Mouse (Mus musculus) spleen, adult 2 months (tissue): ENCODE data around the gene Taar8b. TPM values are rescaled to one million over a fixed set of nuclear protein-coding genes. Genes with fewer than 3 reads are reported as not detected.

Experiments
- DNase-seq, 2 experiments: peaks; one replicate each; pipeline versions ENCODE4 v3.0.0 to v3.0.0-alpha.2; 2012 to 2021; ENCODE audit warnings: low spot score in 2 of 2, low read depth in 1 of 2
- H3K27ac ChIP-seq: fragments of 200-500 bp; 2 replicates; pipeline ENCODE4 v1.5.1; 2012; ENCODE audit warnings: low read length, inconsistent platforms; ENCODE audit not compliant: insufficient read depth
- H3K27me3 ChIP-seq: fragments of 200-500 bp; 2 replicates; pipeline ENCODE4 v1.6.1; 2012; ENCODE audit warnings: mild to moderate bottlenecking, moderate library complexity, low read length, inconsistent platforms; ENCODE audit not compliant: control insufficient read depth, insufficient read depth
- H3K36me3 ChIP-seq: fragments of 200-500 bp; 2 replicates; pipeline ENCODE4 v1.6.1; 2012; ENCODE audit warnings: mild to moderate bottlenecking, low read length, inconsistent platforms; ENCODE audit not compliant: control insufficient read depth, insufficient read depth
- H3K4me1 ChIP-seq: fragments of 200-500 bp; 2 replicates; pipeline ENCODE4 v1.6.1; 2011; ENCODE audit warnings: inconsistent platforms; ENCODE audit not compliant: control insufficient read depth, insufficient read depth, insufficient read length
- H3K4me3 ChIP-seq: fragments of 200-500 bp; 2 replicates; pipeline ENCODE4 v1.5.1; 2011; ENCODE audit warnings: mild to moderate bottlenecking, inconsistent platforms; ENCODE audit not compliant: insufficient read depth, insufficient read length; ENCODE audit errors: extremely low read depth
- CTCF ChIP-seq: fragments of 200-500 bp; IDR thresholded peaks from 2 replicates; pipeline ENCODE4 v1.5.1; 2011; ENCODE audit warnings: mild to moderate bottlenecking, inconsistent platforms; ENCODE audit not compliant: insufficient read depth, insufficient read length, insufficient replicate concordance; ENCODE audit errors: extremely low read depth
- POLR2A ChIP-seq: fragments of 200-500 bp; IDR thresholded peaks from 2 replicates; pipeline ENCODE4 v1.6.1; 2011; ENCODE audit warnings: low read depth, low read length, inconsistent platforms
- WGBS: fragments of 180-500 bp; shearing (Covaris S2); methylation state at CpG from one replicate; pipeline ENCODE4 v1.1.7; 2018; 5-methylcytosine and 5-hydroxymethylcytosine counted together
- polyA plus RNA-seq: library from polyadenylated mRNA; depleted of rRNA; stranded (reverse); fragments of >200 nt; gene quantifications from 2 replicates; pipeline ENCODE4 v1.2.3, GENCODE M21; 2012; rRNA removed

The Taar8b gene
- 0.20 and 0.75 TPM in 2 replicates for polyA plus RNA-seq

GRCm38 (mm10) chr10:24092194-24092593 lies at the start of gene Taar8b:
Gene Taar8b, minus strand, starts transcription at chr10:24092294.
- Histone ChIP-seq H3K4me1 (no peaks in the 10 kb centered on the region), H3K27me3 (no peaks in the 10 kb centered on the region), H3K4me3 (no peak within 1 kb of the TSS), H3K27ac (no peak within 1 kb of the TSS), H3K36me3 (no peaks in the 10 kb centered on the region)
- TF ChIP-seq CTCF (no peak), POLR2A (no peak)
- WGBS = 65% methylated on average over 2 of the region's 2 CpGs
- no peak for DNase-seq

GRCm38 (mm10) chr10:24138623-24139261 lies 46.6 kb upstream of the Taar8b start:
- DNase-seq = no peak
- no peaks in the 10 kb centered on the region for H3K4me1 ChIP-seq
- no peaks in the 10 kb centered on the region for H3K27me3 ChIP-seq
- no peak overlapping the region for H3K27ac ChIP-seq
- TF ChIP-seq POLR2A (no peak), CTCF (no peak)
- no peaks in the 10 kb centered on the region for H3K36me3 ChIP-seq
- 85% methylated on average over 2 of the region's 2 CpGs for WGBS
- H3K4me3 ChIP-seq = no peak overlapping the region

- Histone ChIP-seq H3K36me3 (no peaks in the 10 kb centered on the region), H3K27me3 (no peaks in the 10 kb centered on the region), H3K4me1 (no peaks in the 10 kb centered on the region), H3K4me3 (no peak overlapping the region), H3K27ac (no peak overlapping the region)
- no peak for TF ChIP-seq POLR2A
- TF ChIP-seq CTCF = no peak
- 84% methylated on average over 7 of the region's 7 CpGs for WGBS
- no peak for DNase-seq
These were observed 42.1 kb upstream of the Taar8b start for GRCm38 (mm10) chr10:24134071-24134645.

GRCm38 (mm10) chr10:24133132-24133531 lies 41.0 kb upstream of the Taar8b start:
- Histone ChIP-seq H3K27ac (no peak overlapping the region), H3K4me1 (no peaks in the 10 kb centered on the region), H3K36me3 (no peaks in the 10 kb centered on the region), H3K4me3 (no peak overlapping the region), H3K27me3 (no peaks in the 10 kb centered on the region)
- WGBS = 7% methylated on average over 2 of the region's 2 CpGs
- TF ChIP-seq CTCF = no peak
- TF ChIP-seq POLR2A = no peak
- DNase-seq = no peak

- no peaks in the 10 kb centered on the region for H3K4me1 ChIP-seq
- no peak overlapping the region for H3K4me3 ChIP-seq
- H3K36me3 ChIP-seq = no peaks in the 10 kb centered on the region
- no peak for TF ChIP-seq POLR2A
- TF ChIP-seq CTCF = no peak
- no peak for DNase-seq
- 74% methylated on average over 5 of the region's 5 CpGs for WGBS
- no peak overlapping the region for H3K27ac ChIP-seq
- no peaks in the 10 kb centered on the region for H3K27me3 ChIP-seq
These were observed 40.2 kb upstream of the Taar8b start for GRCm38 (mm10) chr10:24132273-24132672.

- Histone ChIP-seq H3K36me3 (no peaks in the 10 kb centered on the region), H3K4me1 (no peaks in the 10 kb centered on the region), H3K27ac (no peak overlapping the region; the same call in 1 of the 2 replicates), H3K27me3 (no peaks in the 10 kb centered on the region), H3K4me3 (no peak overlapping the region; the same call in 1 of the 2 replicates)
- TF ChIP-seq CTCF (0 out of 2 replicates have a peak, but pooled peaks have one; percentile 7), POLR2A (no peak)
- peak; percentile 55 to 77 for DNase-seq
- WGBS = 36% methylated on average over 9 of the region's 9 CpGs
These were observed 39.6 kb upstream of the Taar8b start for GRCm38 (mm10) chr10:24131451-24132262.
